Mouse (Mus musculus) layer of hippocampus, adult 2 months (tissue): ENCODE data around the gene Ankrd61. TPM values are rescaled to one million over a fixed set of nuclear protein-coding genes. Genes with fewer than 3 reads are reported as not detected.

Source experiments
- DNase-seq, 2 experiments: peaks; one replicate each; pipeline ENCODE4 v3.0.0; 2022; ENCODE audit warnings: low spot score in 2 of 2
- H3K27ac ChIP-seq: fragments of 200-600 bp; 2 replicates; pipeline ENCODE4 v1.8.1; 2022
- H3K4me3 ChIP-seq: fragments of 200-600 bp; 2 replicates; pipeline ENCODE4 v1.8.1; 2022; ENCODE audit warnings: mild to moderate bottlenecking
- CTCF ChIP-seq: fragments of 200-600 bp; conservative IDR thresholded peaks from 2 replicates; pipeline ENCODE4 v1.8.1; 2022; ENCODE audit warnings: antibody characterized with exemption, mild to moderate bottlenecking, moderate library complexity
- total RNA-seq, 2 experiments: library from RNA; stranded (reverse); gene quantifications; 2 replicates each; pipeline ENCODE4 v1.2.3; 2021

Gene Ankrd61
- total RNA-seq, 2 experiments from 2014 or later = 0.41 TPM; not detected in 1

DNA sequence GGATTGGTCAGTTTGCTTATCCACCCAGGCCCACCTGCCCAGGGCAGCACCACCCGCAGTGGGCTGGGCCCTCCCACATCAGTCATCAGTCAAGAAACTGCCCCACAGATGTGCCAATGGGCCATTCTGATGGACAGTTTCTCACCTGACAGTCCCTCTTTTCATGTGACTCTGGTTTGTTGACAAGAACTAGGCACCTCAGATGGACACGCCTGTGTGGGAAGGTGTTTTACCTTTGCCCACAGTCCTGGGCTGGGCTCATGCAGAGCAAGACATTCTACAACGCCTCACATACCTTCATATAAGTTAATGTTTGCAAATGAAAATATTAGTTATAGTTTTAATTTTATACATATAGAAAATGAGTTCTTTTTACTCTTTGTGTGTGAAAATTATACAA lies 20.6 kb upstream of the Ankrd61 start:
- Histone ChIP-seq H3K27ac (no peak overlapping the region), H3K4me3 (no peak overlapping the region)
- DNase-seq = no peak
- no peak for TF ChIP-seq CTCF

GRCm38 (mm10) chr5:143917418-143917817 lies 19.9 kb upstream of the Ankrd61 start:
- peak; percentile 14 to 32 for DNase-seq
- no peak overlapping the region for H3K27ac ChIP-seq
- no peak overlapping the region for H3K4me3 ChIP-seq

DNA sequence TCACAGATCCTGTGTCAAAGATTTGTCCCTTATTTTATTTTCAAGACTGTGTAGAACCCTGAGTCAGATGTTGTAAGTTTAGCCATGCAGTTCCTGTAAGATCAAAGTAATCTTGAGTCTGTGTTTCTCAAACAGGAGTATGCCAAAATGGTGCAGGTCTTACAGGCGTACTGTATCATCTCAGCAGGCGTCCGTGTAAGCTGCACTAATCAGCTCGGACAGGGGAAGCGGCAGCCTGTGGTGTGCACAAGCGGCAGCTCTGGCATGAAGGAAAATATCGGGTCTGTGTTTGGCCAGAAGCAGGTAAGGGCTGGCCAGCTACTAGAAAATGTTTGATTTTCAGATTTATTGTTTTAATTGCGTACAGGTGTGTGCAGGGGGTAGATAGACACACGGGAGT lies 18.7 kb upstream of the Ankrd61 start:
- H3K4me3 ChIP-seq = no peak overlapping the region
- no peak overlapping the region for H3K27ac ChIP-seq
- TF ChIP-seq CTCF = no peak
- no peak for DNase-seq

More at GRCm38 (mm10) chr5:143917418-143917817, 19.9 kb upstream of the Ankrd61 start:
- TF ChIP-seq CTCF = peak; percentile 74

GRCm38 (mm10) chr5:143909417-143910400 lies 12.2 kb upstream of the Ankrd61 start, which contains the start of the genes Aimp2 and Pms2:
Gene Aimp2, minus strand, starts transcription at chr5:143909847.
Gene Pms2, plus strand, starts transcription at chr5:143909964.
- peak within 1 kb of the TSS; percentile 85 for H3K27ac ChIP-seq
- TF ChIP-seq CTCF = 0 out of 2 replicates have a peak, but pooled peaks have one; percentile 2
- DNase-seq = peak; percentile 94 to 99
- H3K4me3 ChIP-seq = peak within 1 kb of the TSS; percentile 84

DNA sequence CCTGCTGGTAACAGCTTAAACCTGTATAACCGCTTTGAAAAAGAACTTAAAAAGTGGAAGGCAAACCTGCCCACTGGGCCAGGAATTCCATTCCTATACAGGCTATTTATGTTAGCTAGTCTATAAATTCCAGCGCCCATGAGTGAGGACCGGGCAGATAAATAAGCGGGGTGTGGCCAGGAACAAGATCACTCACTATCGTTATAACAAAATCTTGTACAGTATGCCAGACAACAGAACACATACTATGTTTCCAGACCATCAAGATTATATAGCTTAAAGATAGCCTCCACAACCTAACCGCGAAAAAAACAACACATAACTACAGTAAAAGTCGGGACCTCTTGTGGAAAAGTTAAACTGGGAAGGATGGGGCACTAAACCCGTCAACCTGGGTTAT lies 11.4 kb upstream of the Ankrd61 start:
- peak overlapping the region; percentile 85 for H3K27ac ChIP-seq
- peak overlapping the region; percentile 84 for H3K4me3 ChIP-seq
- TF ChIP-seq CTCF = no peak
- no peak for DNase-seq

- no peak for TF ChIP-seq CTCF
- no peak overlapping the region for H3K4me3 ChIP-seq
- no peak for DNase-seq
- H3K27ac ChIP-seq = no peak overlapping the region
Measured at GRCm38 (mm10) chr5:143906429-143906828, 8.9 kb upstream of the Ankrd61 start.

DNA sequence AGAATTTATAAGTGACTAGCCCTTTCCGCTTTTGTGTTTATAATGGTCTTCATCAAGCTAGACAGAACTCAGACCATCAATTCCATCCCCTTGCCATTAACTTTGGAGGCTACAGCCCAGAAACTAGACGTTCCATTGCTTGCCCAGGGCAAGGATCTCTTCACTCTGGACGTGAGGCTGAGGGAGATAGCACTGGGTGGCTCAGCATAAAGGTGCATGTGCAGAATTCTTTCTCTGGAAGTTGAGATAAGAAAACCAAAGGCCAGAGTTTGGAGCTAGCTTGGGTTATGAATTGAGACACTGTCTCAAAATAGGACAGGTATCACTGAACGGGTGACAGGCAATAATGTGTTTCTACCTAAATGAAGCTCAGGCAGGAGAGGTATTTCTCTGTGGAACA lies 6.3 kb upstream of the Ankrd61 start:
- Histone ChIP-seq H3K4me3 (no peak overlapping the region), H3K27ac (no peak overlapping the region)
- TF ChIP-seq CTCF = no peak
- DNase-seq = no peak

DNA sequence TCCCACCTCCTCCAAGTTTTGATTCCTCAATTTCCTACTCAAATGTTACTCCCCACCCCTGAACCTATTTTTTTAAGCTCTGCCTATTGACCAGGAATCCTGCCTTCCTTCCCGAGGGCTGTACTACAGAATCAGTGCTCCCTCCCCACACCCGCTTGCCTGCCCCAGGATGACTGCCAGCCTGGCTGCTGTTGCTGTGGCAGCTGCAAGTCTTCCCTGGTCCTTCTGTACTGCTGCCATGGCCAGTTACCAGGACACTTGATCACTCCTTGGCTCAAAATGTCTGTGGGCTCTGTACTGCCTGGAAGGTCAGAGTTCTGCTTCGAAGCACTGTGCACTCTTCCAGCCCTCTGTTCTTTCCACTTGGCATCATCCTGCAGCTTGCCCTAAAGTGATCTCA lies 4.6 kb upstream of the Ankrd61 start:
- DNase-seq = peak; percentile 31 to 37
- TF ChIP-seq CTCF = no peak
- Histone ChIP-seq H3K4me3 (no peak overlapping the region), H3K27ac (peak overlapping the region; percentile 12; the same call in 1 of the 2 replicates)

DNA sequence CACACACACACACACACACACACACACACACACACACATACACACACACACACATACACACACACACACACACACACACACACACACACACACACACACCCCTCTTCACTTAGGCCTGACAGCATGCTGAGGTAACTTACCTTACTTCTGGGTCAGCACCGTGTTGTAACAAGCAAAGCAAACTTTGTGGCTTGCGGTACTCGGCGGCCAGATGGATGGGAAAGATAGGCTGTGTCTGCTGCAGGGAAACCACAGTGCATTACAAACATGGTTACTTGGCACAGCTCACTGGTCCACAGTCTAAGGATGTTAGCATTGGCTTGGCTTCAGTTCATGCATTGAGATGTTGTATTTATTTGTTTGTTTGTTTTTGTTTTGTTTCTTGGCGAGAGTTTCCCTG lies 4.1 kb downstream of the Ankrd61 start:
- Histone ChIP-seq H3K4me3 (no peak overlapping the region), H3K27ac (peak overlapping the region; percentile 18; the same call in 1 of the 2 replicates)
- no peak for TF ChIP-seq CTCF
- DNase-seq = no peak

- DNase-seq = peak in 1 of 2 experiments; percentile 34
- peak overlapping the region; percentile 28; the same call in 1 of the 2 replicates for H3K27ac ChIP-seq
- peak; percentile 71 for TF ChIP-seq CTCF
Measured at GRCm38 (mm10) chr5:143892255-143892886, 5.1 kb downstream of the Ankrd61 start.

GRCm38 (mm10) chr5:143890741-143891140 lies 6.7 kb downstream of the Ankrd61 start:
- no peak for DNase-seq
- Histone ChIP-seq H3K4me3 (no peak overlapping the region), H3K27ac (no peak overlapping the region)
- TF ChIP-seq CTCF = no peak

More at GRCm38 (mm10) chr5:143892255-143892886, 5.1 kb downstream of the Ankrd61 start:
- H3K4me3 ChIP-seq = no peak overlapping the region

DNA sequence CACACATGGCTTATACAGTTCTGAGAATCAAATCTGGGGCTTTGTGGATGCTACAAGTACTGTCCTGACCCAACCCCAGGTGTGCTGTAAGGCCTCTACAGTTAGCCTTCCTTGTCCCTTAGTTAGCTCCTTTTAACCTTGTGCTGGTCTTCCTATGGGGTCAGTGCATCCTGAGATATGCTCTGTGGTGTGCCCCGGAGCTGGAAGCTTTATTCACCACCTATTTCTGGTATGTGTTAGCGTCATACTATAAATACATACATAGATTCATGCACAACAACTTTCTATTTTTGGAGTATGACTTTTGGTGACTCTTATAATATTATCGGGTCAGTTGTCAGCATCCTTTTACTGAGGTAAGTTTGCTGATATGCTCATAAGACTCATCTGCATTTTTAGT lies 12.2 kb downstream of the Ankrd61 start:
- TF ChIP-seq CTCF = no peak
- Histone ChIP-seq H3K27ac (no peak overlapping the region), H3K4me3 (no peak overlapping the region)
- no peak for DNase-seq

- TF ChIP-seq CTCF = no peak
- DNase-seq = no peak
- Histone ChIP-seq H3K27ac (no peak overlapping the region), H3K4me3 (no peak overlapping the region)
Measured at GRCm38 (mm10) chr5:143874571-143874970, 22.9 kb downstream of the Ankrd61 start.
